Mouse (Mus musculus): ENCODE measurements around the gene Foxj2.
A peak's percentile ranks its signal among the peaks of the same experiment; 100 is the strongest.

GRCm38 (mm10) chr6:122834365-122834764, 14.7 kb downstream of the Foxj2 start:
- TF ChIP-seq CTCF (conservative IDR thresholded peaks at IDR 0.05; ENCODE audit: low read length) (peak; percentile 100), NANOG (IDR thresholded peaks at IDR 0.05; ENCODE audit: borderline replicate concordance, low read length) (no peak)

Measured in E14TG2a.4 (cell line).